ENCODE assay signal across 19 mouse cellular contexts in the genomic region with DNA sequence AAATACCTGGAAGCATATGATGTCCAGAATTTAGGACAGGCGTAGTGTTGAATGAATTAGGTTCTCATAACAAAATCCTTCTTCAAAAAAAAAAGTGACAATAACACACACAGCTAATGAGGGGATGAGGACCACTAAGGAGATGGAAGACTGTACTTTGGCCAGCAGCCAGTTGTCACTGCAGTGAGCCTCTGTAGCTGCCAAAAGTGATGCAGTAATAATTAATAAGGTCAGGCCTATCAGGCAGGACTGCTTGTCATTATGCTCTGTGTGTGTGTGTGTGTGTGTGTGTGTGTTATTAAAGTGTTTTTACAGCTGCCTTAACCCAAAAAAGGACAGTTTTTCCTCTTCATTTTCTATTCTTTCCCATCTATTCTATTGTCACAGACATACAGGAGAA.
DNase-seq lines count a peak whose midpoint lies in the region; ATAC-seq lines count a peak whose summit lies in the region.
"Had no signal": no experiment of that assay in that cellular context is flagged by ENCODE, and none has a peak within 500 bp of the region (broad histone marks: within the 10 kb centered on the region; RNA-seq: fewer than 3 reads in every experiment).

No protein-coding gene starts in this region.

- DNase-seq in cerebellum, postnatal 25 days, result peak; percentile 22 to 46
- peak; percentile 50 for DNase-seq in midbrain, embryonic 14.5 days
- no peak for DNase-seq in midbrain, embryonic 10.5 days (ENCODE audit: low spot score)
- no peak for DNase-seq in heart, adult 11 months
- no peak for DNase-seq in T-cell, adult 2 months (ENCODE audit: low spot score)
- DNase-seq: adrenal gland, postnatal 14 days; B cell, adult 2 months; gastrocnemius, adult 2 months; heart, adult 18-20 months; heart, postnatal 4 days; layer of hippocampus, adult 9-11 months; lung, adult 18-20 months; thymus, postnatal 14 days had no signal

- H3K36me3 ChIP-seq in midbrain, embryonic 14.5 days (ENCODE audit: control insufficient read depth, insufficient read depth, low read length), result no peaks in the 10 kb centered on the region
- H3K36me3 ChIP-seq in midbrain, embryonic 10.5 days, result no peaks in the 10 kb centered on the region
- H3K36me3 ChIP-seq in forebrain, embryonic 15.5 days, result no peaks in the 10 kb centered on the region
- no peaks in the 10 kb centered on the region for H3K36me3 ChIP-seq in midbrain, embryonic 16.5 days (ENCODE audit: control insufficient read depth, insufficient read depth, low read length)
- H3K36me3 ChIP-seq: embryonic facial prominence, embryonic 13.5 days had no signal

- 84% methylated on average over 1 of the region's 1 CpGs for WGBS in midbrain, embryonic 14.5 days
- 87% methylated on average over 1 of the region's 1 CpGs for WGBS in midbrain, embryonic 10.5 days
- WGBS in forebrain, embryonic 15.5 days, result 40% methylated on average over 1 of the region's 1 CpGs
- WGBS in midbrain, embryonic 16.5 days, result 69% methylated on average over 1 of the region's 1 CpGs

- no peak for ATAC-seq in cerebellum, adult (ENCODE audit: insufficient number of reproducible peaks, low FRiP score, low TSS enrichment)
- ATAC-seq in midbrain, embryonic 14.5 days (ENCODE audit: low FRiP score, low TSS enrichment), result peak; percentile 78; the same call in 1 of the 2 replicates
- ATAC-seq in forebrain, embryonic 15.5 days (replicated peaks), result peak; percentile 71
- ATAC-seq in midbrain, embryonic 16.5 days, result peak; percentile 70; the same call in 1 of the 2 replicates
- ATAC-seq: intestine, postnatal 0 days had no signal

- no peak overlapping the region for H3K27ac ChIP-seq in midbrain, embryonic 14.5 days (replicated peaks; ENCODE audit: low read depth, low read length)
- no peak overlapping the region for H3K27ac ChIP-seq in midbrain, embryonic 10.5 days (replicated peaks)
- no peak overlapping the region for H3K27ac ChIP-seq in forebrain, embryonic 15.5 days (replicated peaks)
- no peak overlapping the region for H3K27ac ChIP-seq in midbrain, embryonic 16.5 days (ENCODE audit: low read length)
- H3K27ac ChIP-seq: embryonic facial prominence, embryonic 13.5 days; gastrocnemius, adult 2 months; kidney, postnatal 0 days had no signal

- no peak overlapping the region for H3K4me2 ChIP-seq in midbrain, embryonic 14.5 days (ENCODE audit: low read length)
- no peak overlapping the region for H3K4me2 ChIP-seq in forebrain, embryonic 15.5 days (replicated peaks)
- no peak overlapping the region for H3K4me2 ChIP-seq in midbrain, embryonic 16.5 days (ENCODE audit: low read length)
- H3K4me2 ChIP-seq: embryonic facial prominence, embryonic 13.5 days had no signal

- no peak overlapping the region for H3K4me3 ChIP-seq in midbrain, embryonic 14.5 days (replicated peaks; ENCODE audit: low read depth, low read length)
- H3K4me3 ChIP-seq in midbrain, embryonic 10.5 days, result no peak overlapping the region
- H3K4me3 ChIP-seq in forebrain, embryonic 15.5 days, result no peak overlapping the region
- no peak overlapping the region for H3K4me3 ChIP-seq in midbrain, embryonic 16.5 days (ENCODE audit: low read depth, low read length)
- H3K4me3 ChIP-seq: embryonic facial prominence, embryonic 13.5 days; gastrocnemius, adult 2 months had no signal

- H3K4me1 ChIP-seq in midbrain, embryonic 14.5 days (ENCODE audit: control insufficient read depth, insufficient read depth, low read length), result no peaks in the 10 kb centered on the region
- no peaks in the 10 kb centered on the region for H3K4me1 ChIP-seq in midbrain, embryonic 10.5 days
- no peaks in the 10 kb centered on the region for H3K4me1 ChIP-seq in forebrain, embryonic 15.5 days
- no peaks in the 10 kb centered on the region for H3K4me1 ChIP-seq in midbrain, embryonic 16.5 days (ENCODE audit: control insufficient read depth, insufficient read depth, low read length)
- H3K4me1 ChIP-seq: embryonic facial prominence, embryonic 13.5 days had no signal

- H3K9me3 ChIP-seq in midbrain, embryonic 14.5 days (ENCODE audit: control insufficient read depth, low read length), result no peaks in the 10 kb centered on the region
- H3K9me3 ChIP-seq in midbrain, embryonic 10.5 days (replicated peaks), result no peaks in the 10 kb centered on the region
- H3K9me3 ChIP-seq in forebrain, embryonic 15.5 days, result no peaks in the 10 kb centered on the region
- no peaks in the 10 kb centered on the region for H3K9me3 ChIP-seq in midbrain, embryonic 16.5 days (replicated peaks; ENCODE audit: control insufficient read depth, low read length, poor library complexity, severe bottlenecking)
- H3K9me3 ChIP-seq: embryonic facial prominence, embryonic 13.5 days had no signal

- no peak overlapping the region for H3K9ac ChIP-seq in midbrain, embryonic 14.5 days (replicated peaks; ENCODE audit: low read length)
- H3K9ac ChIP-seq in forebrain, embryonic 15.5 days (replicated peaks), result no peak overlapping the region
- no peak overlapping the region for H3K9ac ChIP-seq in midbrain, embryonic 16.5 days (ENCODE audit: low read depth, low read length)
- H3K9ac ChIP-seq: embryonic facial prominence, embryonic 13.5 days had no signal

- no peaks in the 10 kb centered on the region for H3K27me3 ChIP-seq in midbrain, embryonic 14.5 days (ENCODE audit: control insufficient read depth, insufficient read depth, low read length)
- no peaks in the 10 kb centered on the region for H3K27me3 ChIP-seq in midbrain, embryonic 10.5 days (ENCODE audit: low read depth, poor library complexity, severe bottlenecking)
- no peaks in the 10 kb centered on the region for H3K27me3 ChIP-seq in forebrain, embryonic 15.5 days
- H3K27me3 ChIP-seq in midbrain, embryonic 16.5 days (ENCODE audit: control insufficient read depth, insufficient read depth, low read depth, low read length), result no peaks in the 10 kb centered on the region
- H3K27me3 ChIP-seq: embryonic facial prominence, embryonic 13.5 days had no signal

Comparison
In these comparisons a context has a peak if more than half of its experiments do, and no peak if none do; other contexts are left out.
1. DNase-seq: peak in cerebellum, postnatal 25 days (2 of 2) and midbrain, embryonic 14.5 days (single experiment); none in midbrain, embryonic 10.5 days (single experiment), heart, adult 11 months (single experiment) and T-cell, adult 2 months (single experiment).